Mouse (Mus musculus) ES-Bruce4 (cell line): ENCODE measurements around the gene Ctnnd2. TPM values are rescaled to one million over a fixed set of nuclear protein-coding genes. Genes with fewer than 3 reads are reported as not detected.
A peak's percentile ranks its signal among the peaks of the same experiment; 100 is the strongest.

Source experiments
- H3K27ac ChIP-seq: 2 replicates; pipeline ENCODE4 v1.5.1; 2012; ENCODE audit warnings: low read length, inconsistent platforms; ENCODE audit not compliant: insufficient read depth
- H3K27me3 ChIP-seq: 2 replicates; pipeline ENCODE4 v1.6.1; 2012; ENCODE audit warnings: mild to moderate bottlenecking, low read length, inconsistent platforms; ENCODE audit not compliant: control insufficient read depth, poor library complexity, insufficient read depth, severe bottlenecking
- H3K36me3 ChIP-seq: 2 replicates; pipeline ENCODE4 v1.6.1; 2012; ENCODE audit warnings: inconsistent platforms, mild to moderate bottlenecking, low read length, moderate library complexity; ENCODE audit not compliant: control insufficient read depth, poor library complexity, insufficient read depth, severe bottlenecking
- H3K4me1 ChIP-seq: one replicate; pipeline ENCODE4 v1.8.1; 2011; ENCODE audit warnings: low read length; ENCODE audit not compliant: control insufficient read depth, insufficient read depth
- H3K4me3 ChIP-seq: 2 replicates; pipeline ENCODE4 v1.5.1; 2011; ENCODE audit warnings: low read depth, mild to moderate bottlenecking, low read length
- H3K9ac ChIP-seq: 2 replicates; pipeline ENCODE4 v1.6.1; 2012; ENCODE audit warnings: low read depth, mild to moderate bottlenecking, inconsistent platforms; ENCODE audit not compliant: poor library complexity, severe bottlenecking
- H3K9me3 ChIP-seq: replicated peaks from 2 replicates; pipeline ENCODE4 v1.6.1; 2012; ENCODE audit warnings: mild to moderate bottlenecking, low read length, inconsistent platforms; ENCODE audit not compliant: control insufficient read depth, poor library complexity, insufficient read depth, severe bottlenecking
- CTCF ChIP-seq: IDR thresholded peaks from one replicate; pipeline ENCODE4 v1.8.1; 2011; ENCODE audit warnings: low read depth, low read length
- EP300 ChIP-seq: IDR thresholded peaks from 2 replicates; pipeline ENCODE4 v1.6.1; 2011; ENCODE audit warnings: low read depth, low read length; ENCODE audit not compliant: insufficient read depth
- POLR2A ChIP-seq: IDR thresholded peaks from one replicate; pipeline ENCODE4 v1.8.1; 2011; ENCODE audit warnings: low read length; ENCODE audit not compliant: insufficient read depth
- polyA plus RNA-seq: library from polyadenylated mRNA; stranded (reverse); fragments of >200 nt; gene quantifications from 2 replicates; pipeline ENCODE4 v1.2.4, GENCODE M21; 2011; ENCODE audit warnings: low read depth; ENCODE audit not compliant: missing spikeins, insufficient read depth, insufficient read length

The Ctnnd2 gene
- polyA plus RNA-seq, 1 experiment: 2.4 TPM

DNA sequence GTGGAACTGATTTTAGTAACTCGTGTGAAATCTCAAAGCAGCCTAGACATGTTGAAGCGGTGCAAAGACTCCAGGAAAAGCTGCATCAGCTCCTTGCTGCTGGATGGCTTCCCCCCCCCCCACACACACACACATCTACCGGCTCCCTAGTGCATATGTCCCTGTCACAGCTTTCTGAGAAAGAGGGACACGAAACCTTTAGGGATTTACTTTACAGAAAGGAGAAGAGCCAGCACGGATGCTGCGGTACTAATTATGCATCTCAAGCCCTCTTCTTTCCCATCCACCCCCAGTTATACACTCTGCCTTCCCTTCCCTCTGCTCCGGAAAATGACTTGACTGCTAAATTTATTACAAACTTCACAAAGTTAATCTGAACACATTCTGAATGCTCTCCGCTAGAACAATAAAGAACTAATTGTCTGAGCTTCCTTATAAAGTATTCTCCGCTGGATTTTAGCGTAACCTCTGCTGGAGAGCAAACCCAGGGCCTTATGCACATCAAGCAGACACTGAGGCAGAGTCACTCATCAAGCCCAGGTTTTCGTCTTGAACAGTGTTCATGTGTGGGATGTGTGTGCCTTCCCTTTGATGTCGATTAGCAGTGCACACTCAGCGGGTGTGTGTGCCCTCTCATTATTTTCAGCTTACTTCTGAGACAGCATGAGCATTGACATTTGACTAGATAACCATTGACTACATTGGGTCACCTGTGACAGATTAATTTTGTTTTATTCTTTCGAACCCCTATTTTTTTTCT lies 510.1 kb downstream of the Ctnnd2 start:
- no peaks in the 10 kb centered on the region for H3K9me3 ChIP-seq
- H3K4me1 ChIP-seq: no peaks in the 10 kb centered on the region

DNA sequence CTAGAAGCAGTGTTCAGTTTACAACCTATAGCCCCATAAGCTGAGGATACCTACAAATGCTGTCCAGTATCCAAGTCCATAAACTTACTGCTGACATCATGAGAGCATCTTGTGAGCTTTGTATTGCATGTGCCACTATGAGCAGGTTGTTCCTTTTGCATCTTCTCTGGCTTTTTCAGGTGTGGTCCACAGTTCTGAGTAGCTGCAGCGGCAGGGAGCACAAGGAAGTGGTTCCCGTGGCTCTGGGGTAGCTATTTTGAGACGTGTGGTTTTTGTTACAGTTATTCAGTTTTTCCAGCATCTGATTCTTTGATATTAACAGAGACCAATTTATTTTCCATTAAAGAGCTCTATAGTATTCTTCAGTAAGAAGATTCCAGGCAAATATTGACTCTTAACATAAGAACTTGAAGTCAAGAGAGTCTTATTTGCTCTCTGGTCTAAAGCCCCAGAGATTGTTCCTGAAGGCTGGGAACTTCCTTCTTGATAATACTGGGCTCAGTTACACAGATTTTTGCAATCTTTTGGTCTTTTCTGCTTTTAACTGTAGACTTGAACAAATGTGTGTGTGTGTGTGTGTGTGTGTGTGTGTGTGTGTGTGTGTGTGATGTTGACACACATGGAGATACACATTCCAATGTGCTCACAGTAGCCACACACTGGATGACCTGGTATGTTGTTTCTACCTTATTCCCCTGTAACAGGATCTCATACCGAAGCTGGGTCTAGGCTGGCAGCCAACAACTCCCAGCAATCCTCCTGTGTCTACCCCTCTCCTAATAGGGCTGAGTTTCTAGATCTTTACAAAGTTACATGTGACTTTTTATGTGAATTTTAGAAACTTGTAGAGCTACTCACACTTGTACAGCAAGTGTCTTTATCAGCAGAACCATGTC lies 514.1 kb downstream of the Ctnnd2 start:
- no peak overlapping the region for H3K9ac ChIP-seq
- no peaks in the 10 kb centered on the region for H3K27me3 ChIP-seq
- TF ChIP-seq EP300 (no peak), CTCF (no peak), POLR2A (no peak)
- H3K27ac ChIP-seq: no peak overlapping the region
- no peak overlapping the region for H3K4me3 ChIP-seq
- H3K4me1 ChIP-seq: no peaks in the 10 kb centered on the region
- no peaks in the 10 kb centered on the region for H3K9me3 ChIP-seq
- no peaks in the 10 kb centered on the region for H3K36me3 ChIP-seq

More for the DNA sequence above, 510.1 kb downstream of the Ctnnd2 start:
- no peak overlapping the region for H3K27ac ChIP-seq
- TF ChIP-seq CTCF (no peak), EP300 (no peak), POLR2A (no peak)
- H3K36me3 ChIP-seq: no peaks in the 10 kb centered on the region
- no peak overlapping the region for H3K9ac ChIP-seq
- H3K27me3 ChIP-seq: no peaks in the 10 kb centered on the region
- no peak overlapping the region for H3K4me3 ChIP-seq

DNA sequence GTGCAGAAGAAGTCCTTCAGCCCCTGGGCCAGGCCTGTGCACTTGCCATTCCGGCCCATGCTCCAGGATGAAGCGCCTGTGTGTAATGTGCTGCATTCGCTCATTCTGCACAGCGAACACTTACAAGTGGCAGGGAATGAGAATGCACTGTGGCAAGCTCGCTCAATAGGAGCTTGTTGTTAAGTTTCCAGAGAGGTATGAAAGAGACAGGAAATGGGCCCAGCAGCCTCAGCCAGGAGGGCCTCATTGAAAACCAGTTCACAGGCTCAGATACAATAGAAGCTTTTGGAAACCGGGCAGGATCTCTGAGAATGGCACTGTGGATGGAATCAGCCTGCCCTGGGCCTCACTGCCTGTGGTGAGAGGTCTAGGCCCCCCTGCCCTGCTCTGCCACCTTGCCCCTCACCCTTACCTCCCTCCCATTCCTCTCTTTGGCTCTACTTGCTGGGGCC lies 521.4 kb downstream of the Ctnnd2 start:
- H3K36me3 ChIP-seq: no peaks in the 10 kb centered on the region
- H3K27me3 ChIP-seq: no peaks in the 10 kb centered on the region
- H3K4me1 ChIP-seq: no peaks in the 10 kb centered on the region
- H3K9me3 ChIP-seq: no peaks in the 10 kb centered on the region
- 0 out of 2 replicates have a peak overlapping the region, but pooled peaks have one; percentile 21 for H3K27ac ChIP-seq
- TF ChIP-seq CTCF (no peak), EP300 (no peak)
- no peak overlapping the region for H3K4me3 ChIP-seq
- no peak overlapping the region for H3K9ac ChIP-seq

DNA sequence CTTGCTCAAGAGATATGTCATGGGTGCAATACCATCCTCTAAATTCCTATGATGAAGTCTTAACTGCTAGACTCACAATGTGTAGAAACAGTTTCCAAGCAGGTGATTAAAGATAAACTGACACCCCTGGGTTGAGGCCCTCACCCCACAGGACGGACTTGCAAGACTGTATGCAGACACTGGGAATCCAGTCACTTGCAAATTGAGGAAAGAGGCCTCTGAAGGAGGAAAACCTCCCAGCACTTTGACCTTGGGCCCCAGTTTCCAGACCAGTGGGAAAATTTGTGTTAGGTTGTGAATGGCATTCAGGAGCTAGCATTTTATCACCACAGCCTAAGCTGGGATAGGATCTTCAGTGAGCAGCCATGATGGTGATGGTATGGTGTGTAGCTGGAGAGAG lies 521.9 kb downstream of the Ctnnd2 start:
- Histone ChIP-seq H3K4me3 (no peak overlapping the region), H3K27me3 (no peaks in the 10 kb centered on the region), H3K27ac (peak overlapping the region; percentile 21; the same call in 1 of the 2 replicates), H3K36me3 (no peaks in the 10 kb centered on the region), H3K4me1 (no peaks in the 10 kb centered on the region), H3K9ac (no peak overlapping the region), H3K9me3 (no peaks in the 10 kb centered on the region)
- TF ChIP-seq POLR2A: no peak
- 0 out of 2 replicates have a peak, but pooled peaks have one; percentile 24 for TF ChIP-seq EP300
- no peak for TF ChIP-seq CTCF

DNA sequence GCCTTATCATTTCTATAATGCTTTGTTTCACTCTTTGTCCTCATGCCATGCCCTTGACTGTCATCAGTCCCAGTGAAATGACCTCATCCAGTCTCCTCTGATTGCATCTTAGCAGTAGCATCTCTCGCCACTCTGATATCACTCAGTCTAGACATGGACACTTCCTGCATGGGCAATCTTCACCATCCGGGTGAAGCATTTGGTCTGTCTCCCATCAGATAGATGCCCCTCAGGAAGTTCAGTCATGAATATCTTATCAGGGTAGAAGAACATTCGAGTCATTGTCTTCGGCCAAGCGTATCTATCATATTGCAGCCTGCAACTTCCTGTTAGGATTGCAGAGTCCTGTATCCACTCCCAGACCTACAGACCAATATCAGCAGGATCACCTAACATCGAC lies 523.5 kb downstream of the Ctnnd2 start:
- TF ChIP-seq CTCF: no peak
- no peak for TF ChIP-seq POLR2A
- no peak for TF ChIP-seq EP300
- no peaks in the 10 kb centered on the region for H3K27me3 ChIP-seq
- no peaks in the 10 kb centered on the region for H3K9me3 ChIP-seq
- H3K9ac ChIP-seq: no peak overlapping the region
- H3K4me3 ChIP-seq: no peak overlapping the region
- no peaks in the 10 kb centered on the region for H3K4me1 ChIP-seq
- no peaks in the 10 kb centered on the region for H3K36me3 ChIP-seq
- H3K27ac ChIP-seq: no peak overlapping the region

DNA sequence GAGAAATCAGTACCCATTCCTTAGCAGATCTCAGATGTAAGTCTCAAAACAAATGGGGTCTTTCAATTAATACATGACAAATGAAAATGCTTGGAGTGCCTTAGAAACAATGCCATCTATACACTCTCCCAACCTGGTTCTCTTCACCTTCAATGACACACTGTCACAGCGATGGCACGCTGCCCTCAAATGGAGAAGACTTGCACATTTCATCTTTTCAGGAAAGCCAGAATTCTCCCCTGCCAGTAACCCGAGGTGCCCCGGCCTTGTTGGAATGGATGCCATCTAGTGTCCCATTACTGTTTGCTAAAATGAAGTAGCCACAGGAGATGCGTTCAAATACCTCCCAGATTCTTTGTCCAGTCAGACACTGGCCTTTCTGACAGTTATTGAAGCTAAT lies 525.0 kb downstream of the Ctnnd2 start:
- Histone ChIP-seq H3K36me3 (no peaks in the 10 kb centered on the region), H3K9ac (no peak overlapping the region), H3K27ac (no peak overlapping the region), H3K9me3 (no peaks in the 10 kb centered on the region), H3K4me1 (no peaks in the 10 kb centered on the region), H3K27me3 (no peaks in the 10 kb centered on the region), H3K4me3 (no peak overlapping the region)
- no peak for TF ChIP-seq EP300
- no peak for TF ChIP-seq CTCF
